Mouse (Mus musculus): ENCODE results near the gene BC029722. TPM values are rescaled to one million over a fixed set of nuclear protein-coding genes. Genes with fewer than 3 reads are reported as not detected.

Gene BC029722
- polyA plus RNA-seq, 1 experiment from 2014 or later, result 39.5 TPM

- ATAC-seq (replicated peaks), result no peak
- Histone ChIP-seq H3K27ac (no peak overlapping the region), H3K27me3 (replicated peaks) (no peaks in the 10 kb centered on the region), H3K4me2 (no peak overlapping the region), H3K9ac (no peak overlapping the region), H3K4me1 (no peaks in the 10 kb centered on the region), H3K9me3 (no peaks in the 10 kb centered on the region), H3K4me3 (no peak overlapping the region), H3K36me3 (replicated peaks) (peaks cover 41% of the 10 kb centered on the region)
- 65% methylated on average over 3 of the region's 3 CpGs for WGBS
Observed at GRCm38 (mm10) chr2:155798613-155799012, 20.6 kb downstream of the BC029722 start.

- WGBS, result 89% methylated on average over 12 of the region's 12 CpGs
- no peak overlapping the region for H3K9ac ChIP-seq
- no peaks in the 10 kb centered on the region for H3K27me3 ChIP-seq (replicated peaks)
Observed at GRCm38 (mm10) chr2:155794674-155795445, 24.4 kb downstream of the BC029722 start.

GRCm38 (mm10) chr2:155792899-155793298, 26.3 kb downstream of the BC029722 start:
- H3K4me2 ChIP-seq, result no peak overlapping the region
- H3K9me3 ChIP-seq, result no peaks in the 10 kb centered on the region
- no peak overlapping the region for H3K9ac ChIP-seq
- no peak for ATAC-seq (replicated peaks)
- 0 out of 2 replicates have a peak, but pooled peaks cover 5% of the 10 kb centered on the region for H3K36me3 ChIP-seq (replicated peaks)
- WGBS, result 30% methylated on average over 12 of the region's 12 CpGs
- no peaks in the 10 kb centered on the region for H3K4me1 ChIP-seq
- no peaks in the 10 kb centered on the region for H3K27me3 ChIP-seq (replicated peaks)
- no peak overlapping the region for H3K4me3 ChIP-seq
- H3K27ac ChIP-seq, result no peak overlapping the region

More at GRCm38 (mm10) chr2:155794674-155795445, 24.4 kb downstream of the BC029722 start:
- Histone ChIP-seq H3K4me1 (no peaks in the 10 kb centered on the region), H3K9me3 (no peaks in the 10 kb centered on the region), H3K27ac (no peak overlapping the region), H3K36me3 (replicated peaks) (peaks cover 20% of the 10 kb centered on the region), H3K4me3 (no peak overlapping the region), H3K4me2 (no peak overlapping the region)
- no peak for ATAC-seq (replicated peaks)

GRCm38 (mm10) chr2:155787949-155788931, 31.0 kb downstream of the BC029722 start:
- no peak overlapping the region for H3K4me3 ChIP-seq
- H3K9ac ChIP-seq, result no peak overlapping the region
- ATAC-seq (replicated peaks), result no peak
- H3K27me3 ChIP-seq (replicated peaks), result no peaks in the 10 kb centered on the region
- H3K9me3 ChIP-seq, result no peaks in the 10 kb centered on the region
- H3K4me1 ChIP-seq, result no peaks in the 10 kb centered on the region
- no peak overlapping the region for H3K4me2 ChIP-seq
- H3K27ac ChIP-seq, result no peak overlapping the region
- 81% methylated on average over 18 of the region's 18 CpGs for WGBS
- no peaks in the 10 kb centered on the region for H3K36me3 ChIP-seq (replicated peaks)

- Histone ChIP-seq H3K9me3 (no peaks in the 10 kb centered on the region), H3K4me2 (no peak overlapping the region), H3K9ac (no peak overlapping the region), H3K4me1 (no peaks in the 10 kb centered on the region), H3K27ac (no peak overlapping the region), H3K36me3 (replicated peaks) (no peaks in the 10 kb centered on the region), H3K27me3 (replicated peaks) (no peaks in the 10 kb centered on the region), H3K4me3 (no peak overlapping the region)
- 77% methylated on average over 5 of the region's 5 CpGs for WGBS
- no peak for ATAC-seq (replicated peaks)
Observed at GRCm38 (mm10) chr2:155786905-155787304, 32.3 kb downstream of the BC029722 start.

GRCm38 (mm10) chr2:155784534-155784933, 34.7 kb downstream of the BC029722 start:
- no peak for ATAC-seq (replicated peaks)
- Histone ChIP-seq H3K4me2 (no peak overlapping the region), H3K27ac (no peak overlapping the region), H3K4me3 (no peak overlapping the region), H3K9me3 (no peaks in the 10 kb centered on the region), H3K27me3 (replicated peaks) (no peaks in the 10 kb centered on the region), H3K4me1 (0 out of 2 replicates have a peak, but pooled peaks cover 2% of the 10 kb centered on the region), H3K9ac (no peak overlapping the region), H3K36me3 (replicated peaks) (no peaks in the 10 kb centered on the region)
- 74% methylated on average over 6 of the region's 6 CpGs for WGBS

- Histone ChIP-seq H3K4me1 (peaks cover 37% of the 10 kb centered on the region), H3K4me2 (no peak overlapping the region), H3K36me3 (replicated peaks) (no peaks in the 10 kb centered on the region), H3K9ac (no peak overlapping the region), H3K27me3 (replicated peaks) (no peaks in the 10 kb centered on the region), H3K27ac (no peak overlapping the region), H3K9me3 (no peaks in the 10 kb centered on the region), H3K4me3 (no peak overlapping the region)
- 84% methylated on average over 3 of the region's 3 CpGs for WGBS
- no peak for ATAC-seq (replicated peaks)
Observed at GRCm38 (mm10) chr2:155779506-155779905, 39.7 kb downstream of the BC029722 start.

GRCm38 (mm10) chr2:155779066-155779465, 40.2 kb downstream of the BC029722 start:
- no peak overlapping the region for H3K27ac ChIP-seq
- ATAC-seq (replicated peaks), result no peak
- no peaks in the 10 kb centered on the region for H3K27me3 ChIP-seq (replicated peaks)
- no peaks in the 10 kb centered on the region for H3K9me3 ChIP-seq
- H3K4me1 ChIP-seq, result peaks cover 38% of the 10 kb centered on the region
- 48% methylated on average over 7 of the region's 7 CpGs for WGBS
- H3K4me3 ChIP-seq, result no peak overlapping the region
- no peak overlapping the region for H3K9ac ChIP-seq
- no peaks in the 10 kb centered on the region for H3K36me3 ChIP-seq (replicated peaks)
- H3K4me2 ChIP-seq, result no peak overlapping the region

GRCm38 (mm10) chr2:155778004-155778403, 41.2 kb downstream of the BC029722 start:
- WGBS, result 48% methylated on average over 6 of the region's 6 CpGs
- H3K4me2 ChIP-seq, result no peak overlapping the region

GRCm38 (mm10) chr2:155777688-155777985, 41.6 kb downstream of the BC029722 start:
- Histone ChIP-seq H3K27ac (no peak overlapping the region), H3K36me3 (replicated peaks) (no peaks in the 10 kb centered on the region), H3K4me1 (peaks cover 38% of the 10 kb centered on the region), H3K9ac (no peak overlapping the region), H3K27me3 (replicated peaks) (peaks cover 7% of the 10 kb centered on the region), H3K4me2 (peak overlapping the region; percentile 63; the same call in 1 of the 2 replicates), H3K9me3 (no peaks in the 10 kb centered on the region), H3K4me3 (no peak overlapping the region)
- WGBS, result 51% methylated on average over 4 of the region's 4 CpGs
- no peak for ATAC-seq (replicated peaks)

More at GRCm38 (mm10) chr2:155778004-155778403, 41.2 kb downstream of the BC029722 start:
- H3K4me1 ChIP-seq, result peaks cover 38% of the 10 kb centered on the region
- no peak overlapping the region for H3K4me3 ChIP-seq
- ATAC-seq (replicated peaks), result no peak
- no peak overlapping the region for H3K9ac ChIP-seq
- no peaks in the 10 kb centered on the region for H3K36me3 ChIP-seq (replicated peaks)
- H3K9me3 ChIP-seq, result no peaks in the 10 kb centered on the region
- H3K27ac ChIP-seq, result no peak overlapping the region
- H3K27me3 ChIP-seq (replicated peaks), result peaks cover 7% of the 10 kb centered on the region

- ATAC-seq (replicated peaks), result no peak
- Histone ChIP-seq H3K9me3 (no peaks in the 10 kb centered on the region), H3K36me3 (replicated peaks) (no peaks in the 10 kb centered on the region), H3K4me1 (peaks cover 38% of the 10 kb centered on the region), H3K9ac (no peak overlapping the region), H3K4me3 (peak overlapping the region; percentile 89), H3K4me2 (peak overlapping the region; percentile 63), H3K27ac (no peak overlapping the region), H3K27me3 (replicated peaks) (peaks cover 7% of the 10 kb centered on the region)
- WGBS, result 70% methylated on average over 10 of the region's 10 CpGs
Observed at GRCm38 (mm10) chr2:155776824-155777687, 42.2 kb downstream of the BC029722 start.
